9 mouse cellular contexts compared by ENCODE assay signal in the genomic region with DNA sequence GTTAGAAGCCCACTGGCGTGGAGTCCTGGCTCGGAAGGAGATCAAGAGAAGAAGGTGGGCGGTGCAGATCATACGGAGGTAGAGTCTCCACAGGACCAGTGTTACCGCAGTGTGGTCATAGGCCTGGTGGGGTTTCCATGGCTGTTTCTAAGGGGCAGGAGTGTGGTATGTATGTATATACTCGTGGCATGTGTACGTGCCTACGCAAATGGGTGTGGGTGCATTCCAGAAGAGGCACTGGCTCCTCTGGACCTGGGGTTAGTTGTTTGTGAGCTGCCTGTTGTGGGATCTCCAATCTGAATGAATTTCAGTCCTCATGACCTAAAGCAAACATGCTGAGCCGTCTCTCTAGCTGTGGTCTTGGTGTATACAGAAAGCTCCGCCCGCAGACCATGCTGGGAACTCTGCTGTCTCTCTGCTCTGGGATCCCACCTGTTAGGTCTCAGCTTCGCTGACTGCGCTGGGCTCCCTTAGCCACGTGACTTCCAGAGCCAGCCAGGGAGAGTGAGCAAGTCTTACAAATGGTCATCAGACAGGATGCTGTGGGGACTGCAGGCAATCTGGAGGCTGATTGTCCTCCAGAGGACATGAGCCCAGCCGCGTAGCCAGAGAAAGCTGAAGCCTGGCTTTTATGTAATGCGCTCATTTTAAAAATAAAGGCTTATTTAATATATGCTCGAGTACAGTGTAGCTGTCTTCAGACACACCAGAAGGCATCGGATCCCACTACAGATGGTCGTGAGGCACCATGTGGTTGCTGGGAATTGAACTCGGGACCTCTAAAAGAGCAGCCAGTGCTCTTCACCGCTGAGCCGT. TPM values are rescaled to one million over a fixed set of nuclear protein-coding genes. Genes with fewer than 3 reads are reported as not detected.
DNase-seq lines count a peak whose midpoint lies in the region; ATAC-seq and TF ChIP-seq lines count a peak whose summit lies in the region.
"Had no signal": no experiment of that assay in that cellular context is flagged by ENCODE, and none has a peak within 500 bp of the region (broad histone marks: within the 10 kb centered on the region; RNA-seq: fewer than 3 reads in every experiment).

No protein-coding gene starts in this region.

- 40% methylated on average over 23 of the region's 23 CpGs for WGBS in hindbrain, postnatal 0 days
- 56% methylated on average over 23 of the region's 23 CpGs for WGBS in liver, postnatal 0 days (ENCODE audit: insufficient replicate concordance)
- 52% methylated on average over 23 of the region's 23 CpGs for WGBS in small intestine, adult 2 months

- DNase-seq in 3T3-L1 (ENCODE audit: low read depth, low spot score), result peak; percentile 94
- DNase-seq in CD4-positive helper T cell, adult 2 months (ENCODE audit: low read depth, low spot score), result peak; percentile 30
- DNase-seq in hindbrain, postnatal 0 days (ENCODE audit: low spot score), result peak; percentile 46
- DNase-seq in liver, postnatal 0 days, result no peak
- no peak for DNase-seq in adrenal gland, adult 2 months
- no peak for DNase-seq in testis, postnatal 14 days (ENCODE audit: low spot score)

- H3K9me3 ChIP-seq in hindbrain, postnatal 0 days (ENCODE audit: low read length), result no peaks in the 10 kb centered on the region
- no peaks in the 10 kb centered on the region for H3K9me3 ChIP-seq in liver, postnatal 0 days (ENCODE audit: low read length)

- 0 out of 2 replicates have a peak, but pooled peaks have one; percentile 3 for ATAC-seq in erythroid progenitor cell, adult 5-6 weeks (replicated peaks; ENCODE audit: low FRiP score, poor library complexity, severe bottlenecking)
- ATAC-seq in hindbrain, postnatal 0 days, result peak; percentile 61
- ATAC-seq in liver, postnatal 0 days, result peak; percentile 82

- peaks cover under 1% of the 10 kb centered on the region; the same call in 1 of the 2 replicates for H3K36me3 ChIP-seq in hindbrain, postnatal 0 days (ENCODE audit: insufficient read depth, low read length)
- H3K36me3 ChIP-seq in liver, postnatal 0 days (replicated peaks; ENCODE audit: insufficient read depth, low read length), result 0 out of 2 replicates have a peak, but pooled peaks cover 2% of the 10 kb centered on the region
- peaks cover 12% of the 10 kb centered on the region for H3K36me3 ChIP-seq in small intestine, adult 2 months (ENCODE audit: control insufficient read depth, insufficient read depth, low read length)

- no peak for TF ChIP-seq POLR2A in small intestine, adult 2 months (IDR thresholded peaks at IDR 0.05; ENCODE audit: low read depth, low read length)

- H3K27me3 ChIP-seq in hindbrain, postnatal 0 days (ENCODE audit: insufficient read depth, low read length), result no peaks in the 10 kb centered on the region
- H3K27me3 ChIP-seq in liver, postnatal 0 days (ENCODE audit: insufficient read depth, low read length), result no peaks in the 10 kb centered on the region
- no peaks in the 10 kb centered on the region; the same call in 1 of the 2 replicates for H3K27me3 ChIP-seq in small intestine, adult 2 months (ENCODE audit: control insufficient read depth, insufficient read depth, low read length)

- TF ChIP-seq EP300 in liver, postnatal 0 days (IDR thresholded peaks at IDR 0.05; ENCODE audit: low read depth), result no peak

- TF ChIP-seq CTCF in hindbrain, postnatal 0 days (IDR thresholded peaks at IDR 0.05; ENCODE audit: low read depth), result no peak
- TF ChIP-seq CTCF in liver, postnatal 0 days (IDR thresholded peaks at IDR 0.05; ENCODE audit: low read depth), result no peak
- TF ChIP-seq CTCF in small intestine, adult 2 months (IDR thresholded peaks at IDR 0.05; ENCODE audit: extremely low read depth, insufficient read length, insufficient replicate concordance, low read depth, low read length), result no peak

- H3K4me1 ChIP-seq in hindbrain, postnatal 0 days (ENCODE audit: insufficient read depth, low read length), result no peaks in the 10 kb centered on the region
- peaks cover 4% of the 10 kb centered on the region; the same call in 1 of the 2 replicates for H3K4me1 ChIP-seq in liver, postnatal 0 days (ENCODE audit: insufficient read depth)
- H3K4me1 ChIP-seq in small intestine, adult 2 months (ENCODE audit: control insufficient read depth, insufficient read depth, insufficient read length, low read length), result no peaks in the 10 kb centered on the region

- 0 out of 2 replicates have a peak overlapping the region, but pooled peaks have one; percentile 5 for H3K4me2 ChIP-seq in hindbrain, postnatal 0 days (ENCODE audit: low read depth, low read length)
- H3K4me2 ChIP-seq in liver, postnatal 0 days (ENCODE audit: low read depth, low read length), result peak overlapping the region; percentile 40

- no peak overlapping the region for H3K4me3 ChIP-seq in hindbrain, postnatal 0 days (ENCODE audit: low read length)
- H3K4me3 ChIP-seq in liver, postnatal 0 days (ENCODE audit: low read depth, low read length), result no peak overlapping the region
- no peak overlapping the region for H3K4me3 ChIP-seq in small intestine, adult 2 months (ENCODE audit: low read depth, low read length)
- H3K4me3 ChIP-seq: erythroblast, embryonic 14.5 days had no signal

- H3K27ac ChIP-seq in hindbrain, postnatal 0 days, result peak overlapping the region; percentile 9; the same call in 1 of the 2 replicates
- peak overlapping the region; percentile 16; the same call in 1 of the 2 replicates for H3K27ac ChIP-seq in liver, postnatal 0 days (ENCODE audit: low read depth)
- peak overlapping the region; percentile 27 for H3K27ac ChIP-seq in small intestine, adult 2 months (ENCODE audit: insufficient read depth, low read depth, low read length)

- no peak overlapping the region for H3K9ac ChIP-seq in hindbrain, postnatal 0 days (replicated peaks; ENCODE audit: low read length)
- H3K9ac ChIP-seq in liver, postnatal 0 days (replicated peaks), result no peak overlapping the region

RNA-seq across cellular contexts. Expression of a gene that starts 23.2 kb away (rescaled TPM):
- total RNA-seq in erythroid progenitor cell, adult 5-6 weeks (2015; ENCODE audit: low replicate concordance), result 5.0 and 10.5 TPM in 2 replicates
- total RNA-seq in erythroid progenitor cell, adult 5-6 weeks (2017; ENCODE audit: low replicate concordance), result 11.4 and 12.7 TPM in 2 replicates
- total RNA-seq in hindbrain, postnatal 0 days (2014; rRNA removed), result 43.2 and 43.8 TPM in 2 replicates
- 47.5 and 48.0 TPM in 2 replicates for polyA plus RNA-seq in hindbrain, postnatal 0 days (2015; fragmentation: Nextera tagmentation; extraction: Ambion mirVana)
- polyA plus RNA-seq in liver, postnatal 0 days (2015; fragmentation: Nextera tagmentation; extraction: Ambion mirVana), result 16.4 and 17.4 TPM in 2 replicates
- polyA plus RNA-seq in small intestine, adult 2 months (2012; rRNA removed), result 47.1 and 80.2 TPM in 2 replicates
- total RNA-seq in adrenal gland, adult 2 months (2021), result 10 to 100 TPM; 67.0 to 76.7 TPM
- polyA plus RNA-seq in adrenal gland, adult 2 months (2012; rRNA removed), result 68.9 and 71.4 TPM in 2 replicates

RNA-seq across cellular contexts. Expression of a gene that starts 23.3 kb away (rescaled TPM):
- 19.3 and 27.0 TPM in 2 replicates for total RNA-seq in erythroid progenitor cell, adult 5-6 weeks (2015; ENCODE audit: low replicate concordance)
- total RNA-seq in erythroid progenitor cell, adult 5-6 weeks (2017; ENCODE audit: low replicate concordance), result 12.9 and 21.7 TPM in 2 replicates
- total RNA-seq in hindbrain, postnatal 0 days (2014; rRNA removed), result 67.5 and 69.9 TPM in 2 replicates
- polyA plus RNA-seq in hindbrain, postnatal 0 days (2015; fragmentation: Nextera tagmentation; extraction: Ambion mirVana), result 31.1 and 31.4 TPM in 2 replicates
- 11.1 and 11.3 TPM in 2 replicates for polyA plus RNA-seq in liver, postnatal 0 days (2015; fragmentation: Nextera tagmentation; extraction: Ambion mirVana)
- 36.6 and 76.1 TPM in 2 replicates for polyA plus RNA-seq in small intestine, adult 2 months (2012; rRNA removed)
- total RNA-seq in adrenal gland, adult 2 months (2021), result 10 to 100 TPM; 74.6 to 75.4 TPM
- polyA plus RNA-seq in adrenal gland, adult 2 months (2012; rRNA removed), result 122 and 137 TPM in 2 replicates

Comparison
In these comparisons a context has a peak if more than half of its experiments do, and no peak if none do; other contexts are left out.
1. DNase-seq: peak in 3T3-L1 (single experiment), CD4-positive helper T cell, adult 2 months (single experiment) and hindbrain, postnatal 0 days (single experiment); none in liver, postnatal 0 days (single experiment), adrenal gland, adult 2 months (single experiment) and testis, postnatal 14 days (single experiment).
2. ATAC-seq: peak in every context shown above with its lines; median percentile 82 in liver, postnatal 0 days; 61 in hindbrain, postnatal 0 days; 3 in erythroid progenitor cell, adult 5-6 weeks.
3. Peak in every context shown above with its lines, with median percentiles within 50 percentile points of each other: H3K27ac ChIP-seq.